Mouse (Mus musculus) neural tube, embryonic 10.5 days (tissue): ENCODE results near the gene Epha4.

Experiments
- DNase-seq: peaks from one replicate; pipeline ENCODE4 v3.0.0-alpha.2; 2017; ENCODE audit warnings: low spot score; ENCODE audit errors: extremely low spot score

Epha4 gene

DNA sequence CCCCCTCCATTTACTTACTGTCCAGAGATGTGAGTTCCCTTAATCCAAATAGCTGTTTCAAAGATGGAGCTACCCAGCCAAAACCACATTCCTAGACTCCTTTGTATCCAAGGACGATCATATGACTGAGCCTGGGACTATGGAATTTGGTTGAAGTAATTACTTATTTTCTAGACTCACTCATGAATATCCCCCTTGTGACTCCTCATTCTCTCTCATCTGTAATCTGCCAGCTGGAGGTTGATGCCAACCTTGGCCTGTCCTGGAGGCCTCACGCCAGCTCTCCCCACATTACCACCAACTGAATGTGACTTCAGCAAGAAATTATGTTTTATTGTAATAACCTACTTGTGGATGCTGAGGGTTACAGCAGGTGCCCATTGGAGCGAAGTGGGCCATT, 104.7 kb downstream of the Epha4 start:
- no peak for DNase-seq

- DNase-seq, result no peak
Measured at GRCm38 (mm10) chr1:77409509-77409908, 105.4 kb downstream of the Epha4 start.

- DNase-seq, result no peak
Measured at GRCm38 (mm10) chr1:77407417-77407816, 107.5 kb downstream of the Epha4 start.

DNA sequence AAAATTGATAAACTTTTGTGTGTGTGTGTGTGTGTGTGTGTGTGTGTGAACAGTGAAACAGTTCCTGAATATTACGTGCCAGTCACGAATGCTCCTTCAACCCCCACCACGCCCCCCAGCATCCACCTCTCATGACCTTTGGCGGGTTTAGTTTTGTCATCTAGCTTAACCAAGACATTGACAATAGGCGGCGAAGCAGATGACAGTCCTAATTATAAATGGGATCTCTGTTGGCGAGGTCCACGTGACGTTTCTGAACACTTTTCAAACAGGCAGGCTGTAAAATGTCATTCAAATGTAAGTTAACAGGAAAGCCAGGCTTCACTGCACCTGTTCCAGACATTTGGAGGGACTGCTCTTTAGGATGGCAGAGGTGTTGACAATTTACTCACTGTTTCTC, 108.3 kb downstream of the Epha4 start:
- DNase-seq, result no peak

GRCm38 (mm10) chr1:77404537-77404936, 110.4 kb downstream of the Epha4 start:
- DNase-seq, result peak; percentile 39

- no peak for DNase-seq
Measured at GRCm38 (mm10) chr1:77402942-77403341, 111.9 kb downstream of the Epha4 start.

- no peak for DNase-seq
Measured at GRCm38 (mm10) chr1:77401465-77401864, 113.4 kb downstream of the Epha4 start.

- DNase-seq, result no peak
Measured at GRCm38 (mm10) chr1:77391590-77391989, 123.3 kb downstream of the Epha4 start.

GRCm38 (mm10) chr1:77389069-77389468, 125.8 kb downstream of the Epha4 start:
- DNase-seq, result no peak

- no peak for DNase-seq
Measured at GRCm38 (mm10) chr1:77388556-77388955, 126.3 kb downstream of the Epha4 start.

DNA sequence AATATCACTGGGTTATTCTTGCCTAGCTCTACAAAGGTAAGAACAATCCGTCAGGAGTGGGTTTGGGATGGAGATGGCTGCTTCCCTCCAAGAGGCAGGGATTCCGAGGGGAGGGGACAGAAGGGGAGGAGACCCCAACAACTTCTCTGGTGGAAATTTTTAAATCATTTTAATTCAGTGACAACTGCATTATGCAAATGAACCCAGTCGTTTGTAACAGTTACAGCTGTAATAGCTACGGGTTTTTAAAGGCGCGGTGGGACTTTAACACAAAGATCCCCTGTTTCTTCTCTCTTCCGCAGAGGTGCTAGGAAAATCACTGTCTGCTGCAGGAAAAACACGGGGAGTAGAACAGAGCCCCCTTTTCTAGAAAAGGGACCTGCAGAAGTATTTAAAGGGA, 129.3 kb downstream of the Epha4 start:
- no peak for DNase-seq

DNA sequence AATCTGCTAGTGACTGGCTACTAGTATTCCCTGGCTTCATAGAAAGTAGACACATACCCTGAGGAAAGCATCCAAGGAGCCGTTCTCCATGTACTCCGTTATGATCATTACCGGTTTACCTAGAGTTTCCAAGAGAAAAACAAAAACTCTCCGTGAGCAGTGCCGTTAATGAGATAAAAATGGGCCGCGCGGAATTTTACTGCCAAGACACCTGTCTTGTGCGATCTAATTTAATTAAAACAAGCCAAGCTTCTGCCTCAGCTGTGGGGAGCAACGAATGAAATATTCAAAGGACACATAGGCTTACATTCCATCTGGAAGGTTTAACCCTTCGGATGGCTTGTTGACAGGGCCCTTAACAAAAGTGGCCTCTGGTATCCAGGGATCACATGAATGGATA, 131.4 kb downstream of the Epha4 start:
- no peak for DNase-seq

DNA sequence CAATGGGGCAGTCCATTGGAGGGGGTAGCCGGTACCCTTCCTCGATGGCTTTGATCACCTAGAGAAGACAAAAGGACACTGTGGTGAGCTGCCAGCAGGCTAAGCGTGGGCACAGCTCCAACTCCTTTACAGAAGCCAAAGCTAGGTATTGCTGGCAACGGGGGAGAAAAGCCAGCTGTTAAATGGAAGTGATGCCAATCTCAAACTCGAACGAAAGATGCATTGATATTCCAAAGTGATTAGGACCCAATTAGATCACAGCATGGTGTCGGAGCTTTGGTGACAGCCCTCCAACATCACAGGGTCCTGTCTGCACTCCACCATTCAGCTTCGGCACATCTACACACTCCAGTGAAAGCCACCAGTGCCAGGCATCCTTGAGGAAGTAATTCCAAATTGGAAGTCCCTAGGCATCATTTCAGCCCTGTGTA, 137.3 kb downstream of the Epha4 start:
- DNase-seq, result no peak

DNA sequence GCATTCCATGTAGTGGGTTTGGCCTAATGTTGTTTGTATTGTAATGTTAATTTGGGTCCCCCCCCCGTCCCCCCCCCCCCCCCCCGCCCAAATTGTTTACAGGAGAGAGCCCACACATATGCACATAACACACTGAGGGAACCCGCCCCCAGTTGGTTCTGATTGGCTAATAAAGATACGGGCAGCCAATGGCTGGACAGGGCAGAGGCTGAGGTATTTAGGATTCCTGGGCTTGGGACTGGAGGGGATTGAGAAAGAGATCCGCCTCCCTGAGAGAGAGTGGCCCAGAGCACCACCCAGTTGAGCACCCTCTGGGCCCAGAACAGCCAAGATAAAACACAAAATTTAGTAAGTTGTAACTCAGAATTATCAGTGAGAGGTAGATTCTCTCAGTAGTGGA, 140.8 kb downstream of the Epha4 start:
- DNase-seq, result no peak

- no peak for DNase-seq
Measured at GRCm38 (mm10) chr1:77370921-77371320, 144.0 kb downstream of the Epha4 start.

DNA sequence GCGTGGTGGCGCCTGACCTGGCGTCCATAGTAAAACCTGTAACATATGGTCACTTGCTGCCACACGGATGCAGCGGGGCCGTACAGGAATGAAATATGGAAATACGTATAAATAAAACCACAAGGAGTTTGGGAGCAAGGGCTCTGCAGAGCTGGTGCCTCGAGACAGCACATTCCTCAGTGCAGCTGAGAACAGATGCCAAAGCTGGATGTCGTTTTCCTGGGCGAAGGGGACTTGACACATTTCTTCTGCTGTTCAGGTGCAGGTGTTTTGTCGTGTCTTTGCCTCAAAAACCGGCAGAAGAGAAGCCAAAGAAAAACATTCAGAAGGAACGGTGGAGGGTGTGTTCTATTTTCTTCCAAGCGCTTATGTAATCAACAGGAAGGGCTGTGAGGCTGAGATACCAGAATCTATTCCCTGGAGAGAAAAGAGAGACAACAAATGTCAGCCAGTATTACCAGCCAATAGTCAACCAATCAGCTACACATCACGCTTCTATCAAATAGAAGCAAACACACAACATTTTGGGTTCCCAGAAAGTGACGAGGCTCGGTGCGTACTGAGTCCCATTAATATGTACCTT, 145.5 kb downstream of the Epha4 start:
- DNase-seq, result no peak

DNA sequence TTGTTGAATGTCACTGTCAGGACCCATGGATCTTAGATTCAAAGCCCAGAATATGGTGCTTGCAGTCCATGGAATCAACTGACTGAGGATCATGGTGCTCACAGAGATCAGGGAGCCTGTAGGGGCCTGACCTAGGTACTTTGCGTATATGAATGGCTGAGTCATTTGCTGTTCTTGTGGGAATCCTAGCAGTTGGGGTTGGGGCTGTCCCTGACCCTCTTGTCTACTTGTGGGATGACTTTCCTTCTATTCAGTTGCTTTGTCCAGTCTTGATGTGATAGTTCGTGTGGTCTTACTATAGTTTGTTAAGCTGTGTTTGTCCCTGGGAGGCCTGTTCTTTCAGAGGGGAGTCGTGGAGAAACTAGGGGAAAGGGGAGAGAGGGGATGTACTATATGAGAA, 149.0 kb downstream of the Epha4 start:
- DNase-seq, result no peak

DNA sequence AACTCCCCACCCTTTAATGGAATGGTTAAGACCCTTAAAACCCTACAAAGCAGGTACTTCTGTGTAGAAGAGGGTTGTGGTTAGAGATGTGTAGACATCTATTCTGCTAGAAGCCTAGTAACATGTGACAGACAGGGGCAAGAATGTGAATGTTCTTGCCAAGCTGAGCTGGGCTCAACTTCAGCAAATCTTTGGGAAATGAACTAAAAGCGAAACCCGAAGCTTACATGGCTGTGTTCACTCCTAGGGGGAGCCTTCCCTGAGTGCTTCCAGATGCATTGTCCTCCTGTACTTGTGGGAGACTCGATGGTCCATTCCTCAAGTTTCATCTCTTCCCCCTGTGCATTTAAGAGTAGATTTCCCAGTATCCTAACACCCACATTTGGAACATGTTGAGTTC, 150.3 kb downstream of the Epha4 start:
- no peak for DNase-seq

- DNase-seq, result no peak
Measured at GRCm38 (mm10) chr1:77363848-77364247, 151.0 kb downstream of the Epha4 start.

DNA sequence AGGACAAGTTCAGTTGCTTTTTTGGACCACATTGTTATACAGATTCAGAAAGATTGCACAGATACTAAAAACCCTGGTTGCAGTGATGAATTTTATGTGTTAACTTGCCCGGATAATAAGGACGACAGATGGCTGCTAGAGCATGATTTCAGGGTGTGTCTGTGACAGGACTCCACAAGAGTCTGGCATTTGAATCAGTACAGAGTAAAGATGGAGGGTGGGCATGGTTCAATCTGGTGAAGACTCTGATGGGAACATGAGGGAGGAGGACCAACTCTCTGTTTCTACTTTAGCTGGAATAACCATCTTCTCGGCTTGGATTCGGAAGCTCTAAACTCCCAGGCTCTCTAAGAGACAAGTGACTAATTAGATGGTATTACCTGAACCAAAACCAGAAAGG, 168.4 kb downstream of the Epha4 start:
- DNase-seq, result no peak

- DNase-seq, result no peak
Measured at GRCm38 (mm10) chr1:77343792-77344191, 171.1 kb downstream of the Epha4 start.

- no peak for DNase-seq
Measured at GRCm38 (mm10) chr1:77339701-77340100, 175.2 kb downstream of the Epha4 start.

- no peak for DNase-seq
Measured at GRCm38 (mm10) chr1:77338346-77338745, 176.5 kb downstream of the Epha4 start.

DNA sequence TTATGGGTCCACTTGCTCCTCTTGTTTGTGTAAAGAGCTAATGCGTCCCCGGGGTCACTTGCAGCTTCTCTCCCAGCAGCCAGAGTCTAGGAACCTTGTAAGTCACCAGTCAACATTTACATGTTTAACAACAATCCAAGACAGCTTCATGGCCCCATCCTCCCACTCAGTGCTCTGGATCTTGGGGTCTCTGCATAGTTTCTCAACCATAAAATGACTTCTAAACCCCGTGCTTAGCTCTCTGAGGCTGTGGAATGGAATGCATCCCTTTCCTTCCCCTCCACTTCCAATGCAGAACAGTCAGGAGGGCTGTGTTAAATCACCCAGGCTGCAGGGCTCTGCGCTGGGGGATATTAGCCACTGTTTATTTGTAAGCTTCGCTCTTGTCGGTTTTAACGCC, 178.0 kb downstream of the Epha4 start:
- DNase-seq, result no peak
